Mouse (Mus musculus): ENCODE results near the gene Bub1b. TPM values are rescaled to one million over a fixed set of nuclear protein-coding genes. Genes with fewer than 3 reads are reported as not detected.

Bub1b gene
- total and polyA plus RNA-seq, 3 experiments: 91.5 to 118 (median 99.3) TPM

- dilution Hi-C loops (cut with MboI; ENCODE audit: extremely low pct_ligation_motif_present, extremely low pct_unique_long_range_greater_than_20kb, low sequenced_read_pairs) (no loop called here), in situ Hi-C loops (cut with MboI; ENCODE audit: low pct_ligation_motif_present, low pct_unique_long_range_greater_than_20kb, low sequenced_read_pairs) (no loop called here)
- Histone ChIP-seq H3K4me3 (replicated peaks in 1 of 3; ENCODE audit: low read depth in 2 of 3, low read length in 2 of 3, poor library complexity in 1 of 3) (no peak overlapping the region), H3K36me3 (replicated peaks in 1 of 2; ENCODE audit: control insufficient read depth in 1 of 2, insufficient read depth in 1 of 2, low read length in 1 of 2) (no peaks in the 10 kb centered on the region), H3K79me2 (replicated peaks; ENCODE audit: control insufficient read depth, extremely low read depth, insufficient read depth, poor library complexity, severe bottlenecking) (no peaks in the 10 kb centered on the region), H3K9ac (ENCODE audit: insufficient read depth, low read depth) (no peak overlapping the region), H3K27me3 (replicated peaks) (no peaks in the 10 kb centered on the region), H3K9me3 (replicated peaks; ENCODE audit: low read length) (peaks cover 3% of the 10 kb centered on the region), H3K4me1 (ENCODE audit: control insufficient read depth in 1 of 2, insufficient read depth in 2 of 2) (no peaks in the 10 kb centered on the region), H3K4me2 (ENCODE audit: insufficient read depth, low read depth, poor library complexity, severe bottlenecking) (no peak overlapping the region), H3K27ac (ENCODE audit: insufficient read depth, low read depth) (no peak overlapping the region)
- no peak for TF ChIP-seq TBP (conservative IDR thresholded peaks at IDR 0.05; ENCODE audit: low read depth, low read length)
- no peak for DNase-seq (ENCODE audit: extremely low read depth)
These were observed 79.8 kb downstream of the Bub1b start for GRCm38 (mm10) chr2:118677817-118678216.

GRCm38 (mm10) chr2:118679577-118679976, 81.6 kb downstream of the Bub1b start:
- Histone ChIP-seq H3K4me1 (ENCODE audit: control insufficient read depth in 1 of 2, insufficient read depth in 2 of 2) (no peaks in the 10 kb centered on the region), H3K4me2 (ENCODE audit: insufficient read depth, low read depth, poor library complexity, severe bottlenecking) (no peak overlapping the region), H3K9ac (ENCODE audit: insufficient read depth, low read depth) (no peak overlapping the region), H3K27me3 (replicated peaks) (no peaks in the 10 kb centered on the region), H3K36me3 (replicated peaks in 1 of 2; ENCODE audit: control insufficient read depth in 1 of 2, insufficient read depth in 1 of 2, low read length in 1 of 2) (no peaks in the 10 kb centered on the region), H3K79me2 (replicated peaks; ENCODE audit: control insufficient read depth, extremely low read depth, insufficient read depth, poor library complexity, severe bottlenecking) (no peaks in the 10 kb centered on the region), H3K9me3 (replicated peaks; ENCODE audit: low read length) (peaks cover 3% of the 10 kb centered on the region), H3K4me3 (replicated peaks in 1 of 3; ENCODE audit: low read depth in 2 of 3, low read length in 2 of 3, poor library complexity in 1 of 3) (no peak overlapping the region), H3K27ac (ENCODE audit: insufficient read depth, low read depth) (no peak overlapping the region)
- TF ChIP-seq MAFK (IDR thresholded peaks at IDR 0.05; ENCODE audit: insufficient replicate concordance, low read length) (no peak), CHD1 (IDR thresholded peaks at IDR 0.05; ENCODE audit: low read depth, low read length) (no peak), MAX (IDR thresholded peaks at IDR 0.05; ENCODE audit: low read length) (no peak), ZKSCAN1 (IDR thresholded peaks at IDR 0.05; ENCODE audit: borderline replicate concordance, low read depth, low read length) (no peak), TBP (conservative IDR thresholded peaks at IDR 0.05; ENCODE audit: low read depth, low read length) (no peak), HCFC1 (IDR thresholded peaks at IDR 0.05; ENCODE audit: low read depth, low read length) (no peak), CHD2 (IDR thresholded peaks at IDR 0.05; ENCODE audit: low read length) (no peak), MEF2A (IDR thresholded peaks at IDR 0.05; ENCODE audit: borderline replicate concordance, low read depth, low read length) (no peak), JUND (conservative IDR thresholded peaks at IDR 0.05; ENCODE audit: low read depth, low read length) (no peak), SMC3 (IDR thresholded peaks at IDR 0.05; ENCODE audit: low read depth, low read length) (no peak), CTCF (conservative IDR thresholded peaks at IDR 0.05 in 1 of 2, IDR thresholded peaks at IDR 0.05 in 1 of 2; ENCODE audit: low read depth in 2 of 2, low read length in 2 of 2) (no peak), JUN (IDR thresholded peaks at IDR 0.05; ENCODE audit: insufficient read depth, low read depth, low read length) (no peak), EP300 (IDR thresholded peaks at IDR 0.05; ENCODE audit: low read length) (no peak), BHLHE40 (IDR thresholded peaks at IDR 0.05; ENCODE audit: low read depth, low read length) (no peak), USF1 (IDR thresholded peaks at IDR 0.05; ENCODE audit: low read depth, low read length) (no peak), RCOR1 (conservative IDR thresholded peaks at IDR 0.05; ENCODE audit: low read depth, low read length) (no peak), POLR2A (IDR thresholded peaks at IDR 0.05; ENCODE audit: low read depth, low read length) (no peak), ETS1 (conservative IDR thresholded peaks at IDR 0.05; ENCODE audit: low read depth, low read length) (no peak)
- in situ Hi-C loops (cut with MboI; ENCODE audit: low pct_ligation_motif_present, low pct_unique_long_range_greater_than_20kb, low sequenced_read_pairs) (no loop called here), dilution Hi-C loops (cut with MboI; ENCODE audit: extremely low pct_ligation_motif_present, extremely low pct_unique_long_range_greater_than_20kb, low sequenced_read_pairs) (no loop called here)
- DNase-seq (ENCODE audit: extremely low read depth): no peak

Measured in CH12.LX (cell line).